Mouse (Mus musculus) yolk sac, embryonic 10.5 days (tissue): ENCODE measurements around the gene Reep3.

Experiments
- DNase-seq: peaks from one replicate; pipeline ENCODE4 v3.0.0-alpha.2; 2017; ENCODE audit warnings: low spot score

Reep3 gene

DNA sequence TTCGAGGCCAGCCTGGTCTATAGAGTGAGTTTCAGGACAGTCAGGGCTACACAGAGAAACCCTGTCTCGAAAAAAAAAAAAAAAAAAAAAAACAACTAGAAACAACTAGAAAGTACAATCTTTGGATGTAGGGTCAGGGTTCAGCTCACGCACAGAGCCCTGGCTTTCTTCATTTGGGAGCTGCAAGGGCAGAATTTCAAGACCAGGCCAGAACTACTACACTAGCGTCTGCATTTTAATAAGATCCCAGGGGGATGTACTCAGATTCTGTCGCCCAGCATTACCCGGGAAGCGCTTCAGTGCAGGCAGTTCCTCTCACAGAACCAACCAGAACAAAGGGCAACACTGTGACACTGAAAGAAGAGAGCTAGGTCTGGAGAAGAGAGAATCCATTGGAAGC, 46.0 kb downstream of the Reep3 start:
- DNase-seq, result no peak

DNA sequence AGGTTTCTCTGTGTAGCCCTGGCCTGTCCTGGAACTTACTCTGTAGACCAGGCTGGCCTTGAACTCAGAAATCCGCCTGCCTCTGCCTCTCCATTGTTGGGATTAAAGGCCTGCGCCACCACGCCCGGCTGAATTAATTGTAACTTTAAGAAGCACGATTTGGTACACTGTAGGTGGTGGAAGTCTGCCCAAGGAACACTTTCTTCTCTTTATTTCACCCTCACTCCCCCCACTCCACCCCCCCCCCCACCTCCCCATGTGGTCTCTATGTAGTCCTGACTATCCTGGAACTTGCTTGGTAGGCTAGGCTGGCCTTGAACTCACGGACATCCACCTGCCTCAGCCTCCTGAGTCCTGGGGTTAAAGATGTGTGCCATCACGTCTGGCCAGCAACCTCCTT, 47.1 kb downstream of the Reep3 start:
- DNase-seq, result no peak

DNA sequence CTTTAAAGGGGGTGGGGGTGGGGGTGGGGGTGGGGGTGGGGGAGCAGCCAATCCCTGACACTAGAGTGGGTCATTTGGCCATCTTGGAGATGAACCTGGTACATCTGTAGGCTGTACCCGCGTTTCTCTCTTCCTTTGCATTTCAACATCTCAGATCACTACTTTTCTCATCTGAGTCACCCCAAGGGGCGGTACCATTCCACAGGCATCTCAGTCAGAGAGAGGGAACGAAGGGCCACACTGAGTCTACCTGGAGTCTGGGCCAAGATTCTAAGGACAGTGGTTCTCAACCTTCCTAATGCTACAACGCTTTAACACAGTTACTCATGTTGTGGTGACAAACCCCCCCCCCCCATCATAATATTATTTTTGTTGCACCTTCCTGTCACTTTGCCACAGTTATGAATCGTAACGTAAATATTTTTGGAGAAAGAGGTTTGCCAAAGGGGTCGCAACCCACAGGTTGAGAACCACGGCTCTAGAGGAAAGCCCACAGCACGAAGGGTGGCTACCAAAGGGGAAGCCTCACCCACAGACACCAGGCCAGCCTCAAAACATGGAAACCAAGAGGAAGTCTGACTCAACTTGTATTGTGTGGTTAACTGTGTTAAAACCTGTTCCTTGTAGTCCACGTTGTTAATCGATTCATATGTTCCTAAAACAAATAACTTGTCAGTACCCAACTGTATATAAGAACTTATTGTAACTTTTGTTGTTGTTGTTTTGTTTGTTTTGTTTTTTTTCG, 47.7 kb downstream of the Reep3 start:
- no peak for DNase-seq

DNA sequence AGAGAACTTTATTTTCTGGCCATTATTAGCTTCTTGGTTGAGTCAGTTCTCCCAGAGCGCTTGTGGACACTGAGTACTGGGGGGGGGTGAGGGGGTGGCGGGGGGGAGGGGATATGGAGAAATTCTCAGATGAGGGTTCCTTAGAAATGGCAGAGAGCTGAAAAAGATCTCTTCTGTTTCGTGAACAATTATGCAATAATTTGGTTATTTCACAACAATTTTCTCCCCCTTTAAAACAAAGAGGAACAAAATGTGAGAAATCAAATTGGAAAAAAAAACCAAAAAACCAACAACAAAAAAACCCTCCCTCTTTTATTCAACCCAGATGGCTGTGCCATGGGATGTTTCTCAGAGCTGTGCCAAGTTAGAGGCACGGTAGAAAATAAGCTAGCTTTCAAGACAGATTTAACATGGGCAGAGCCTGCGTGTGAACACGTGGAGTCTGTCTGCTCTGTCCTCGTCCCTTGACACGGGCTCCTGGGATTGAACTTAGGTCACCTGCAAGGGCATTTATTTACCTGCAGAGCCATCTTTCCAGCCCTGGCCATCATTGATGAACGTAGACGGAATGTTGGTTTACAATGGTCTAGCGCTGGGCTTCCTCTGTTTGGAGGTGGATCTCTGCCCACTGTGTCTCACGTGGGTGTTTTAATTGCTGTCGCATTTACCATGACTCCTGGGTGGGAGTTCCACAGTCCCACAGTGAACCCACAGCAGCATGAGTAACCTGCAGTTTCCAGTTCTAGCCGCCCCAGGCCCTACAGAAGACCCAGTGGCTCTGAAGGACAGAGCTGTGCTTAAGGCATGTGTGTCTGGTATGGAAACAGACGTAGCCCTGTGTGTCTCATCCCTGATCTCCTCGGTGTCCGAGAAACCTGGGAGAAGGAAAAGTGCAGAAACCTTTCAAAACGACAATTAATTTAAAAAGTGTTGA, 48.8 kb downstream of the Reep3 start:
- DNase-seq, result no peak

DNA sequence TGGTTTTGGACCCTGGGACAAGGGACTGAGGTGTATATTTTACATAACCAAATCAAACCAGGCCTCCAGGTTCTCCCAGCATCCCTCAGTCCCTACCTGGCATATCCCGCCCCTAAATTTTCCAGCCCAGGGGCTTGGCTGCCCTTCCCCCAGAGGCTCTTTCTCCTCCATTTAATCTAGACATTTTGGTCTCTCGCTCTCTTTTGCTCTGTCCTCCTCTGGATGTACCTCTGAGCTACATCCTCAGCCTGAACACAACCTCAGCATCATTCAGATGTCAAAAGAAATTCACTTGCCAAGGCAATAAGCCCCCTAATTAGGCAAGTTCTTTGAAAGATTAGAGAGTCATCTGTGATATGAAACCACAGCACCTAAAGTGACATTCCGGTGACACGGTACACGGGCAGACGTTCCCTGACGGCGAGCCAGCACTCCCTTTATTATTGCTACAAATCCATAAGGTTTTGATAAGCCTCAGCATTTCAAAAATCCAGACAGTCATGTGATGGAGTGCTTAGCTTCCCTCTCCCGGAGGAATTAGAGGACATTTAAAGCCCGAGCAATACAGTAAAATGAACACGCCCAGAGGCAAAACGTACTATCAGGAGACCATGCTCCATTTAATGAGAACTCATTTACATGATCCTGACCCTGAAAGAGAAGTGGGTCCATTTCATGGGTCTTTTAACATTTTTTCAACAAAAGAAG, 51.4 kb downstream of the Reep3 start:
- no peak for DNase-seq

DNA sequence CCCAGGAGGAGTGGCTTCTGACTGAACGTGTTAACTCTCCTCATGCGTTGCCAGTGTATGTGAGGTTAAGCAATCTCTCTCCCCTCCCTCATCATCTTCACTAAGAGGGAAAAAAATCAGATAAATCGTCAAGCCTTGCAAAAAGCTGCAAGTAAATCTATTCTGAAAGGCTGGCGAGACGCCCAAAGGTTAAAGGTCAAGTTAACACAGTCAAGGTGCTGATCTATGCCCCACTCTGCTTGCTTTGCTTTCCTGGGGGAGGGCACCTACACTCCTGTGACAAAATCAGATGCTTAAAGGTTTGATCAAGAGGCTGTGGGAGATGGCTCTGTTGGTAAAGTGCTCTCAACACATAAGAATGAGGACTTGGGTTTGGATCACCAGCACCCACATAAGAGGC, 52.4 kb downstream of the Reep3 start:
- peak; percentile 78 for DNase-seq

DNA sequence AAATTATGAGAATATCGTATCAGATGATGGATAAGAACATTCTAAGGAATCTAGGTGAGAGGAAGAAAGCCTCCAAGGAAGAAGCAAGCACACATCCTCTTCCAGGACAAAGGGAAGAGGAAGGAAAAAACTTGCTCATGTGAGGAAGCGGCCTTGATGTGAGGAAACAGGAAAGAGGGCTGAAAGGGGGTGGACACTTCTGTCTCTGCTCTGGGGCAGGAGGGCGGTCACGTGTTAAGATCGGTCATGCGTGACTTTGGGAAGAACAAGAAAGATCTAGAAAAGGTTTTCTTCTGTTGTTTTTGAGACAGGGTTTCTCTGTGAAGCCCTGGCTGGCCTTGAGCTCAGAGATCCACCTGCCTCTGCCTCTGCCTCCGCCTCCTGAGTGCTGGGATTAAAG, 53.5 kb downstream of the Reep3 start:
- DNase-seq, result peak; percentile 46

DNA sequence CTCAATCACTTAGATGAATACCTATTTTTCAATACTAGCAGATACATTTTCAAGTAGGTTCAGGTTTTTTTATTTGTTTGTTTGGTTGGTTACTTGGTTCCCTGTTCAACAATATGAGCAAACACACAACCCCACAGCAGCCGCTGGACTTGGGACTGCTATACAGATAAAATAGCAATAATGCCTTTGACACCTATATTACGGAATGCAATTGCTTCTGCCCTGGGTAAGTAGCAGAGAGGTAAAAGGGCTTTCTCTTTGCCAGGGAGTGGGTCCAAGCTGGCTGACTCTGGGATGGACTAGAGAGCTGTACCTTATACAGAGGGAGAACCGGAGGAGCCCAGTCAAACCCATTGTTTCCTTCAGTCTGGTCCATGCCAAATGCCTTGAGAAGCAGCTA, 56.3 kb downstream of the Reep3 start:
- no peak for DNase-seq

DNA sequence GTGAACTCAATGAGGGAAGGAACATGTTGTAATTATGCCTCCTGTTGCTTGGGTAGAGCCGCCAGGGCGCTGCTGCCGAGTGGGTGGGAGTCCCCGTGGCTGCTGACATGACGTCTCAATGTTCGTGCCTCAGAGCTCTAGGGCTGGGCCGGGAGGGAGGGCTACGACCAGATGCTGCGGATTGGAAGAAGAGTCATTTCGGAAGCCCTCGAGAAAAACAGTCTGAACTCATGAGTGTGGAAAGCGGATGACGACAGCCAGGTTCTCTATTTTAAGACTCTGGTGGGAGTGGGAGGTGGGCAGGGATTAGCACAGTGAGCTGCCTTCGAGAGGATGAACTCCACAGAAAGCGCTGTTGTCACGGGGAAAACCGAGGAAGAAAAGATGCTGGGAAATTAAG, 57.7 kb downstream of the Reep3 start:
- no peak for DNase-seq

DNA sequence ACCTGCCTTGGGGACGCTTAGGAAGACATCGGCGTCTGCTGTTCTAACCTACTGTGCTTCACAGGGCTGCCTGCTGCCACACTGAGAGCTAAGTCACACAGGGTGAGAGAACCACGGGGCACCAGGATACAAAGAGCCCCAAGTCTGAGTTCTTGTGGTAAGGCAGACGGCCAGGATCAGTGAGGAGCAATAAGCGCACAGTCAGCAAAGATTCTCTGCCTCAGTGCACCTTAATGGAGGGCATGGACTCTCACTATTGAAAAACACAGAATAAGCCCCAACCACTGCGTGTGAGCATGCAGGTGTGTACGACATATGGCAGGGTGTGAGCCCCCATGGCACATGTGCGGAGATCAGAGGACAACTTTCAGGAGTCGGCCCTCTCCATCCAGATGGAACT, 60.2 kb downstream of the Reep3 start:
- no peak for DNase-seq

DNA sequence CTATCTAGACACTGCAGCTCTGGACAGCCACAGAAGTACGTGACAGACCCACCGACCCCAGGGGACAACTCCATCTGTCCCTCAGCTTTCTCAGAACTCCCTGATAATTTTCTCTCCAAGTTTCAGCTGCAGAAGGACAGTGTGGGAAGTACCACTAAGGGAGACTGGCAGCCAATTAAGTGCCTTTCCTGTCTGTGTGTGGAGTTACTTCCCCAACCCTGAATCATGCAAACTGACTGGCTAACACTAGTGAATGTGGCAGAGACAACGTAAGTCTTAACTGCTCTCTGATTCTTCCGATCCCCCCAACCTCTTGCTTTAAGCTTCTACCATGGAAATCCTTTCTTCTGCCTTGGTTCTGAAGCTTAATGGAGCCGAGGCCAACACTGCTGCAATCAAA, 60.6 kb downstream of the Reep3 start:
- no peak for DNase-seq

DNA sequence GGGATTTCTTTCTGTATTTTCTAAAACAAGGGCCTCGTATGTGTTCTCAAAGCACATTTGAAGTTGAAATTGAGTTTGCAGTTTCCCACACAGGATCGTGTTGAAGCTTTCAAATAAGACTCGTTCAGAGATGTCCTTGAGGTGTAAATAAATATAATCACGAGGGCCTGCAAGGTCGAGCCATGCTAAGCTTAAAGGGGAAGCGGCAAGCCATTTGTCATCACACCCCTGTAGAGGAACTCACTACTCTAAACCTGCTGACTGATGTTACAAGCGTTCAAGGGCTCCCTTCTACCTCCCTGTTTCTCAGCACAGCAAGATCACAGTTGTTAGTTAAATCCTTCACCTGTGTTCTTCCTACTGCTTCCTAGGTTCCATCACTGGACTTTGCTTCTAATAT, 65.6 kb downstream of the Reep3 start:
- no peak for DNase-seq

DNA sequence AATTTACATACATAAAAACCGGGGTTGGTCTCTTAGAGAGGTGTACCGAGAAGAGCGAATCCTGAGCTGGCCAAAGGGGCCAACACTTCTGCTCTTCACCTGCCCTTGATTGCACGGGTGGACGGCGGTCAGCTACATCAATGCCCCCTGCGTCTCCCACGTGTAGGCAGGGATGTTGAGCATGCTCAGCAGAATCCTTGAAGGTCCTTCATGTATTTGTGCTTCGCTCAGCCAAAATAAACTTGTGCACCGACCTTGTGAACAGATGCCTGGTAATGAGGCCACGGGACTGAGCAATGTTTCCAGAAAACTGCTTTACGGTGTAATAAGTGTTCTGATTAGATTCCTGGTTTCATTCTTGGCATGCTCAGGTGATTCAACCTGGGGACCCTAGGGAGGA, 67.4 kb downstream of the Reep3 start:
- DNase-seq, result no peak

DNA sequence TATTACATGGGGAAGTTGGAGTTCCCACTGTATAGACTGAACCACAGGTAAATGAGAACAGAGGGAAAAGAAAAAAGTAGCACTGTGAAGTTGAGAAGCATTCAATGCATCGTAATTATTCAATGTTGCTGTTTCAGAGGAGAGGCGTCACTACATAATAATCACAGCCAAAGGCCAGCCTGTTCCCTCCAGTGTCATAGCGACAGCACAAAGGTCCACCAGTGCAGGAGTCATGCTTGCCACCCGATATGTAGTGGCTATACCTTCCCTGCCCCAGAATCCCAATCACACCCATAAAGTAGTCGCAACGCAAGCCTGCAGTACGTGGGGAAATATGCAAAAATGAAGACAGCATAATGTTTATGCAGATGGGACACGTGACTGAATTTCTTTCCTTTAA, 70.4 kb downstream of the Reep3 start:
- no peak for DNase-seq

DNA sequence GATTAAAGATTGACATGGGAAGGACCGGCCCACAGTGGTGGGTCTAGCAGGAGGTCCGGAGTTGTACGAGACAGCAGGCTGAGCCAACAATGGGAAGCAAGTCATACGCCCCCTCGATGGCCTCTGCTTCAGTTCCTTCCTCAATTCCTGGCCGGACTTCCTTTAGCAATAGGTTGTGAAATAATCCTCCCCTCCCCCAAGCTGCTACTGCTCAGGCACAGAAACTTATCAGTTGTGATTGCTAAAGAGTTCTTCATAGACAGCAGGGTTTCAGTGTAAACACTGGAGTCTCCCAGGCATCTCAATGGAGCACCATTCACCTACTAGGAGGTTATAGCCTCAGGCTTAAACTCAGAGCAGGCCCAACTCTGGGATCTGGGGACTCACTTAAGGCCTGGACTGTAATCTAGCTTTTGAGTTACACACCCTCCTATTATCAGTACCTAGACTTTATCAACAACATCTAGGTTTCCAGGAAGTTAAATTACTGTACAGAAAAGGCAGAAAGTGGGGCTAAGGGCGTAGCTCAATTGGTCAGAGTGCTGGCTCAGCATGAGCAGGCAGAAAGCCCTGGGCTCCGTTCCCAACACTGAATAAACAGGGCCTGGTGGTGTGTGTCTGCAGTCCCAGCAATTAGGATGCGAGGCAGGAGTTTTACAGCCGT, 71.0 kb downstream of the Reep3 start:
- peak; percentile 87 for DNase-seq

DNA sequence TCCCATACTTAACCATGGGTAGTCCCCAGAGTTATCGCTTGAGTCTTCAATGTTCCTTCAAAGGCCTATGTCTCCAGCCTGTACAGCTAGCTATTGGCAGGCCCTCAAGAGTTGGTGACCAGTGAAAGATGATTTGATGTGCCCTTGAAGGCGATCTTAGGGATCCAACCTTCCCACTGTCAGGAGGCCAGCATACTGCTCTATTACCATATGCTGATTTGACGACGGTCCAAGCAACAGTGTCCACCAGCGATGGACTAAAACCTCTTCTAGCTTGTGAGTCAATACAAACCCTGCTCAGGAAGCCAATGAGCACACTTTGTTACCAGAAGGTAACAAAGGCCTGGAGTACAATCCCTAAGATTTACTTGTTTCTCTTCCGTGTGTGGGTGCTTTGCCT, 72.4 kb downstream of the Reep3 start:
- no peak for DNase-seq

DNA sequence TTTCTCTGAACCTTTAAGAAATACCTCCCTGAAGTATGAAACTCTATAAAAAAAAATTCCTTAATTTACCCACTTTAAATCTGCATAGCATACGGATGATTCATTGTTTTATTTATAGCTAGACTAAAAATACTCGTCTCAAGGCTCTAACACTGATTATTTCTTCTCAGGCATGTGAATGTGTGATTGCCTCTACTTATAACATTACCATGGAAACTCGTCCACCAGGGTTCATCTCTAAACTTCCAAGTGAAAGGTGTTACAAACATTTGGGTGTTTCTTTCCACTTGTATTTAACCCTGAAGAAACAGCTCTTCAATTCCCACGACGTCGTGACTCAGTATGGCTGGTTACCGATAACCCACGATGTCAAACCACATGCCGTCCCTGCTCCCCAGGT, 73.7 kb downstream of the Reep3 start:
- no peak for DNase-seq

DNA sequence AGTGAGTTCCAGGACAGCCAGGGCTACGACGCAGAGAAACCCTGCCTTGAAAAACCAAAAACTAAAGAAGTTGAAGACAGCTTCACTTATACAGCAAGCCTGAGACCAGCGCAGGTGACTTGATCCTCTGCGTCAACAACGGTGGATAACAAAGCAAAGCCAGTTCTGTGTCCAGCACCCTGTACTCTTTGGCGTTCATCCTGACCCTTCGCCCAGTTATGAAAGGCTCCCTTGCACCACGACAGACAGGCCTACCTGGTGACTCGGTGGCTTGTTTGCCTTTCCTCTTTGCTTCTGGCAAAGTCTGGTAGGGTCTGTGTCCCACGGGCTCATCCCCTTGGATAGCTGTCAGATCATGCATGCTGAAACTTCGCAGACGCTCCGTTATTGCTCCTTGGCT, 75.3 kb downstream of the Reep3 start:
- DNase-seq, result no peak

DNA sequence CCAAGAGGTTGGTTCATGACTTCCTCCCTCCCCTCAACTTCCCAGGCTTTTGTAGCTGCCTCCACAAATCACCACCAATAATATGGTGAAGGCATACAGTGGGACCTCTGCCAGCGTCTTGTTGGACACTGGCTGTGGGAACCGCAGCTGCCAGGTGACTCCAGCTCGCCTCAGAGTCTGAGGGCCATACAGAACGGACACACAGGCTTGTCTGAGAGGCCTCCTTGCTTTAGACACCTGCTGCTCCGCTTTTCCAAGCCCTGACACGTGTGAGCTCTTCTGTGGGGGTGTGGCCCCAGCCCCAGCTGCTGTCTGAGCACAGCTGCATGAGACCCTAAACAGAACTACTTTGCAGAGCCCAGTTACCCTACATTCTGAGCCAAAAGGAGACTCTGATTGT, 77.9 kb downstream of the Reep3 start:
- no peak for DNase-seq

DNA sequence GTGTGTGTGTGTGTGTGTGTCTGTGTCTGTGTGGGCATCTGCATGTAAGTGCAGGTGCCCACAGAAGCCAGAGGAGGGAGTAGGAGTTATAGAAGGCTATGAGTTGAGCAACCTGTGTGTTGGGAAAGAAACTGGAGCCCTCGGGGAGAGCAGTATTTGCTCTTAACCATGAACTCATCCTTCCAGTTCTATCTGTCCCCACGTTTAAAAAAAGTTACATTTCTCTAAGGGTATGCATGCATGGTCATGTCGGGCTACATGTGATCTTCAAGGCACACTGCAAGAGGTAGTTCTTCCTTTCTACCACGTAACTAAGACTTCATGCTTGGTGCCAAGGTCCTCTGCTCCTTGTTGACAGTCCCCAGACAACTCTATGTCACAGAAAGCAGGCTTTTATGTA, 78.9 kb downstream of the Reep3 start:
- no peak for DNase-seq

DNA sequence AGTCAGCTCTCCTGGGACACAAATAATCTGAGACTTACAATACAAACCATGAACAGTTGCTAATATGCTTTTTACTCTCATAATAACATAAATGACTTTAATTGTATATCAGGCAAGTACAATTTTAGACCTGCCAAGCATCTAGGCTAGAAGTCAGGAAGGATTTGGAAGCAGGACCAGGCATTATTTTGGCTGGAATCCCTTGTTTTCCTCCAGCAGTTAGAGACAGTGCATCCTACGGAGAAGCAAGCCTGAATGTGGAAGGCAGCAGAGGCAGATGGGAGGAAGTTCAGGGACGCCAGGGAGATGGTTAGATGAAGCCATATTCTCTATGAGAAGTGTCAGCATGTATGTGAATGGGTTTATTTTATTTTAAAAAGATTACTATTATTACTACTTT, 79.4 kb downstream of the Reep3 start:
- DNase-seq, result no peak

DNA sequence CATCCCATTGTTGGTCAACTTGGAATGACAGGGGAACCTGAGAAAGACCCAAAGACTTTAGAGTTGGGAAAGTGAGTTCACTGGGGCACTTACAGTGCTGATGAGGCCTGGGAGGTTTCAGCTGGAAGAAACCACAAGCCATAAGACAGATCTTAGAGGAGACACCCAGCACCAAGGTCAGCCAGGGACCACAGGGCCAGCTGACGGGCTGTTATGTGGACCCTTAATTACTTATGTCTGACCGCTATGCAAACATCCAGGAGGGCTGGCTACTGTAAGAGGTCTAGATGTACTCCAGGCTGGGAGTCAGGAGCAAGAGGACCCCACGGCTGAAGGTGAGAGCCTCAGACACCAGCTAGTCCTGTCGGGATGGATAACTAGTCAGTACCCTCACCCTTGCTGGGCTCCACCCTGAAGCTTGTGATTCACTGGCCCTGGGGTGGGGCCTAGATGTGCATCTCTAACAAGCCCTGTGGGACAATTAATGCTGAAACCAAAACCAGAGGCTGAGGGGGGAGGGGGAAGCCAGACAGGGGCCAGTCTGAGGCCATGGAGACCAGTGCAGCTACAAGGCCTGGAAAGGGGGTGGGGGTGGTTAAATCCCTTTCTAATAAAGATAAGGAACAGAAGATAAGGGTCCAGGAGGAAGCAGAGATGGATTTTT, 80.0 kb downstream of the Reep3 start:
- no peak for DNase-seq
